Mouse (Mus musculus) liver, postnatal 0 days (tissue): ENCODE measurements around the gene Gm36079.
"Not testable (repeated sequence)": the region's sequence is repeated elsewhere in the genome, so short reads cannot be mapped to it uniquely, and the experiment has no call there.

Source experiments
- CTCF ChIP-seq: sonication (generic); IDR thresholded peaks from 2 replicates; pipeline ENCODE4 v1.5.1; 2016; ENCODE audit warnings: antibody characterized with exemption, low read depth
- EP300 ChIP-seq: IDR thresholded peaks from 2 replicates; pipeline ENCODE4 v1.6.1; 2016; ENCODE audit warnings: antibody characterized with exemption, low read depth, mild to moderate bottlenecking

GRCm38 (mm10) chr13:119999215-119999614 lies 27.6 kb downstream of the Gm36079 start:
- TF ChIP-seq CTCF, EP300: not testable (repeated sequence)
